ENCODE assay signal across 10 mouse cellular contexts in genomic region chr13:56172901-56173545, GRCm38 (mm10). TPM values are rescaled to one million over a fixed set of nuclear protein-coding genes. Genes with fewer than 3 reads are reported as not detected.
DNase-seq lines count a peak whose midpoint lies in the region; ATAC-seq and TF ChIP-seq lines count a peak whose summit lies in the region.
"Had no signal": no experiment of that assay in that cellular context is flagged by ENCODE, and none has a peak within 500 bp of the region (broad histone marks: within the 10 kb centered on the region; RNA-seq: fewer than 3 reads in every experiment).

No protein-coding gene starts in this region.

- H3K4me3 ChIP-seq in heart, adult 2 months, result no peak overlapping the region
- H3K4me3 ChIP-seq in heart, embryonic 12.5 days, result no peak overlapping the region
- no peak overlapping the region for H3K4me3 ChIP-seq in liver, adult 2 months (ENCODE audit: insufficient read depth, low read depth, low read length)
- H3K4me3 ChIP-seq in intestine, embryonic 16.5 days (ENCODE audit: low read length), result no peak overlapping the region
- H3K4me3 ChIP-seq in stomach, embryonic 14.5 days (ENCODE audit: low read depth, low read length), result no peak overlapping the region

- H3K36me3 ChIP-seq in heart, adult 2 months (ENCODE audit: control insufficient read depth, insufficient read depth, low read length), result no peaks in the 10 kb centered on the region
- H3K36me3 ChIP-seq in heart, embryonic 12.5 days, result no peaks in the 10 kb centered on the region
- H3K36me3 ChIP-seq in liver, adult 2 months (ENCODE audit: control insufficient read depth, insufficient read depth, low read length), result no peaks in the 10 kb centered on the region
- H3K36me3 ChIP-seq in intestine, embryonic 16.5 days (ENCODE audit: control insufficient read depth, insufficient read depth, low read length), result no peaks in the 10 kb centered on the region
- H3K36me3 ChIP-seq in stomach, embryonic 14.5 days (ENCODE audit: control insufficient read depth, insufficient read depth, low read length), result no peaks in the 10 kb centered on the region

- no peaks in the 10 kb centered on the region for H3K9me3 ChIP-seq in heart, embryonic 12.5 days (replicated peaks)
- no peaks in the 10 kb centered on the region for H3K9me3 ChIP-seq in intestine, embryonic 16.5 days (ENCODE audit: control insufficient read depth, low read length)
- H3K9me3 ChIP-seq in stomach, embryonic 14.5 days (ENCODE audit: control insufficient read depth, low read depth, low read length), result no peaks in the 10 kb centered on the region

- 43% methylated on average over 7 of the region's 7 CpGs for WGBS in heart, adult 2 months
- WGBS in heart, embryonic 12.5 days, result 46% methylated on average over 7 of the region's 7 CpGs
- WGBS in liver, adult 2 months, result 52% methylated on average over 7 of the region's 7 CpGs
- WGBS in intestine, embryonic 16.5 days, result 37% methylated on average over 7 of the region's 7 CpGs
- WGBS in stomach, embryonic 14.5 days, result 32% methylated on average over 7 of the region's 7 CpGs

- TF ChIP-seq EP300 in heart, adult 2 months (IDR thresholded peaks at IDR 0.05; ENCODE audit: insufficient read depth, low read depth, low read length), result 0 out of 2 replicates have a peak, but pooled peaks have one; percentile 13

- peak; percentile 31 to 42 for DNase-seq in heart, adult 2 months
- DNase-seq in liver, adult 2 months (ENCODE audit: extremely low read depth, low read depth, low spot score), result no peak
- no peak for DNase-seq in liver
- no peak for DNase-seq in ovary, adult 18-20 months (ENCODE audit: low spot score)
- no peak for DNase-seq in adrenal gland, adult 8-10 months
- DNase-seq: B cell, adult 2 months had no signal

- TF ChIP-seq POLR2A in heart, adult 2 months (IDR thresholded peaks at IDR 0.05; ENCODE audit: insufficient read depth, low read depth, low read length), result 0 out of 2 replicates have a peak, but pooled peaks have one; percentile 10
- no peak for TF ChIP-seq POLR2A in liver, adult 2 months (IDR thresholded peaks at IDR 0.05; ENCODE audit: extremely low read depth, insufficient read depth, low read length)

- TF ChIP-seq CTCF in heart, adult 2 months (IDR thresholded peaks at IDR 0.05), result no peak
- TF ChIP-seq CTCF in liver, adult 2 months (IDR thresholded peaks at IDR 0.05; ENCODE audit: low read depth, low read length), result no peak

- no peak overlapping the region for H3K27ac ChIP-seq in heart, adult 2 months
- H3K27ac ChIP-seq in heart, embryonic 12.5 days (ENCODE audit: poor library complexity, severe bottlenecking), result no peak overlapping the region
- H3K27ac ChIP-seq in liver, adult 2 months (replicated peaks; ENCODE audit: insufficient read depth, low read depth, low read length), result 0 out of 2 replicates have a peak overlapping the region, but pooled peaks have one; percentile 48
- peak overlapping the region; percentile 71 for H3K27ac ChIP-seq in intestine, embryonic 16.5 days (ENCODE audit: low read length)
- H3K27ac ChIP-seq in stomach, embryonic 14.5 days (ENCODE audit: low read length), result peak overlapping the region; percentile 86

- no peaks in the 10 kb centered on the region for H3K27me3 ChIP-seq in heart, adult 2 months (ENCODE audit: control insufficient read depth, insufficient read depth, low read length)
- peaks cover 13% of the 10 kb centered on the region; the same call in 1 of the 2 replicates for H3K27me3 ChIP-seq in heart, embryonic 12.5 days (replicated peaks)
- no peaks in the 10 kb centered on the region for H3K27me3 ChIP-seq in liver, adult 2 months (ENCODE audit: control insufficient read depth, insufficient read depth, low read length)
- H3K27me3 ChIP-seq in intestine, embryonic 16.5 days (replicated peaks; ENCODE audit: control insufficient read depth, insufficient read depth, low read length), result no peaks in the 10 kb centered on the region
- H3K27me3 ChIP-seq in stomach, embryonic 14.5 days (ENCODE audit: control insufficient read depth, insufficient read depth, low read length), result no peaks in the 10 kb centered on the region

- no peak overlapping the region for H3K4me2 ChIP-seq in heart, embryonic 12.5 days
- H3K4me2 ChIP-seq in intestine, embryonic 16.5 days (ENCODE audit: low read depth, low read length), result no peak overlapping the region
- H3K4me2 ChIP-seq in stomach, embryonic 14.5 days (replicated peaks; ENCODE audit: low read depth, low read length), result no peak overlapping the region

- no peak for ATAC-seq in heart, embryonic 12.5 days (ENCODE audit: insufficient number of reproducible peaks, low FRiP score)
- ATAC-seq in intestine, embryonic 16.5 days, result peak; percentile 68
- no peak for ATAC-seq in stomach, embryonic 14.5 days (ENCODE audit: insufficient number of reproducible peaks, insufficient read depth, low FRiP score, low read depth)
- ATAC-seq: hindbrain, embryonic 16.5 days had no signal

- H3K9ac ChIP-seq in heart, adult 2 months (ENCODE audit: low read depth, low read length), result no peak overlapping the region
- no peak overlapping the region for H3K9ac ChIP-seq in heart, embryonic 12.5 days
- no peak overlapping the region for H3K9ac ChIP-seq in liver, adult 2 months (ENCODE audit: low read depth, low read length)
- H3K9ac ChIP-seq in intestine, embryonic 16.5 days (ENCODE audit: low read depth, low read length), result no peak overlapping the region
- no peak overlapping the region for H3K9ac ChIP-seq in stomach, embryonic 14.5 days (replicated peaks; ENCODE audit: low read depth, low read length)

- intact Hi-C loops in heart, adult 2 months (cut with DNase I), result no loop called here

- H3K79me2 ChIP-seq in heart, adult 2 months (replicated peaks; ENCODE audit: control insufficient read depth, insufficient read depth, low read length), result no peaks in the 10 kb centered on the region
- no peaks in the 10 kb centered on the region for H3K79me2 ChIP-seq in liver, adult 2 months (ENCODE audit: control insufficient read depth, insufficient read depth, low read length)

- peaks cover 3% of the 10 kb centered on the region for H3K4me1 ChIP-seq in heart, adult 2 months (ENCODE audit: control insufficient read depth, insufficient read depth, low read length)
- H3K4me1 ChIP-seq in heart, embryonic 12.5 days (replicated peaks), result peaks cover 20% of the 10 kb centered on the region
- H3K4me1 ChIP-seq in liver, adult 2 months (ENCODE audit: control insufficient read depth, insufficient read depth, low read length), result no peaks in the 10 kb centered on the region
- peaks cover 32% of the 10 kb centered on the region for H3K4me1 ChIP-seq in intestine, embryonic 16.5 days (ENCODE audit: control insufficient read depth, insufficient read depth, low read length)
- peaks cover 25% of the 10 kb centered on the region; the same call in 1 of the 2 replicates for H3K4me1 ChIP-seq in stomach, embryonic 14.5 days (ENCODE audit: control insufficient read depth, insufficient read depth, low read length)

RNA-seq across cellular contexts. Expression of gene Tifab, which starts 5.7 kb away (rescaled TPM):
- 1 to 10 TPM; 1.1 to 1.2 TPM for total RNA-seq in heart, adult 2 months (2021)
- 1.7 and 2.1 TPM in 2 replicates for polyA plus RNA-seq in heart, adult 2 months (2012; rRNA removed)
- 0.72 and 0.81 TPM in 2 replicates for polyA plus RNA-seq in heart, embryonic 12.5 days (2016; fragmentation: Nextera tagmentation; extraction: Ambion mirVana)
- 1.1 and 1.2 TPM in 2 replicates for total RNA-seq in liver, adult 2 months (2014; rRNA removed)
- 1.0 and 1.9 TPM in 2 replicates for polyA plus RNA-seq in liver, adult 2 months (2012; rRNA removed)
- polyA plus RNA-seq in intestine, embryonic 16.5 days (2015; fragmentation: Nextera tagmentation; extraction: Ambion mirVana), result 4.8 and 4.9 TPM in 2 replicates
- polyA plus RNA-seq in stomach, embryonic 14.5 days (2014; fragmentation: Nextera tagmentation; extraction: Ambion mirVana), result 1.2 and 1.4 TPM in 2 replicates
- total RNA-seq in adrenal gland, adult 8-10 months (2022), result 1 to 10 TPM; 1.9 to 5.3 (median 4.4) TPM

RNA-seq across cellular contexts. Expression of gene H2afy, which starts 36.9 kb away (rescaled TPM):
- 10 to 100 TPM; 43.3 to 49.6 TPM for total RNA-seq in heart, adult 2 months (2021)
- polyA plus RNA-seq in heart, adult 2 months (2012; rRNA removed), result 34.9 and 39.4 TPM in 2 replicates
- 141 and 152 TPM in 2 replicates for polyA plus RNA-seq in heart, embryonic 12.5 days (2016; fragmentation: Nextera tagmentation; extraction: Ambion mirVana)
- 52.7 and 56.2 TPM in 2 replicates for total RNA-seq in liver, adult 2 months (2014; rRNA removed)
- polyA plus RNA-seq in liver, adult 2 months (2012; rRNA removed), result 65.9 and 73.6 TPM in 2 replicates
- 235 and 246 TPM in 2 replicates for polyA plus RNA-seq in intestine, embryonic 16.5 days (2015; fragmentation: Nextera tagmentation; extraction: Ambion mirVana)
- polyA plus RNA-seq in stomach, embryonic 14.5 days (2014; fragmentation: Nextera tagmentation; extraction: Ambion mirVana), result 375 and 402 TPM in 2 replicates
- total RNA-seq in adrenal gland, adult 8-10 months (2022), result 100 to 1,000 TPM; 130 to 162 (median 139) TPM

Comparison
In these comparisons a context has a peak if more than half of its experiments do, and no peak if none do; other contexts are left out.
1. DNase-seq: peak in heart, adult 2 months (2 of 2); none in liver, adult 2 months (single experiment), liver (single experiment), ovary, adult 18-20 months (single experiment) and adrenal gland, adult 8-10 months (single experiment).
2. H3K27ac ChIP-seq: peak in liver, adult 2 months (single experiment), intestine, embryonic 16.5 days (single experiment) and stomach, embryonic 14.5 days (single experiment); none in heart, adult 2 months (single experiment) and heart, embryonic 12.5 days (single experiment).